Mouse (Mus musculus) erythroblast, embryonic 14.5 days (primary cell): ENCODE data around the gene Krt2.

ENCODE experiments used
- GATA1 ChIP-seq: IDR thresholded peaks from 2 replicates; pipeline ENCODE4 v1.6.1; 2012; ENCODE audit warnings: low read length, inconsistent platforms, mixed read lengths
- TAL1 ChIP-seq: IDR thresholded peaks from 3 replicates; pipeline ENCODE4 v1.6.1; 2012; ENCODE audit warnings: low read length, inconsistent platforms, mixed read lengths

DNA sequence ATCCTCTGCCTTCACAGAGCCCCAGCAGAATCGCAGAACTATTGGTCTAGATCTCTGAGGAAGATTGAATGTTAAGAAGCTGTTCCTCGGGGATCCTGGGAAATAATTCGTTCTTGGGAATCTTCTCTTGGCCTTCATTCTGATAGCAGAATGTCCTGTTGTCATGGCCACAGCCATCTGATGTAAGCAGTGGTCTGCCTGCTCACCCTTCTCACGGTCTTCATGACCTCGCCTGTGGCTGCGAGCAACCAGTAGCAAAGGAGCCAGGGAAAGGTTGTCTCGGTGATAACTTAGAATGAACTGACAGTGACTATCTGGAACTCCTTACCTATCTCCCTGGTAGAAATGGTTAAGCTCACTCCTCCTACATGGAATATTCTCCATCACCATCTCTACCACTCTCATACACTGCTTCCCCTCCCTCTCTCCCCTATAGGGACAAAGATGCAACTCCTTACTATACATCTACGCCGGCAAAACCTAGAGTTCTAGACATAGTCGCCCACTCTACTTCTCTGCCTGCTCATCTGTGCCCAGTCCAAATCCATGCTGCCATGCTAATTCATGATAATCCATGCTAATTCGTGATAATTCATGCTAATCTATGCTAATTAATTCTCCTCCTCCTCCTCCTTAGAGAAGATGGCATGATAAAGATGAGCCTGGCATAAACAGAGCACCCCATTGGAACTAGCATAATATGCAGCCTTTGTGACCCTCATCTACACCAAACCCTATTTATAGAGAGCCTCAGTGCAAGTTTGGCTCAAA is 14.7 kb downstream of the Krt2 start:
- TF ChIP-seq GATA1 (no peak), TAL1 (no peak)
